Mouse (Mus musculus) layer of hippocampus, postnatal 10 days (tissue): Measurements from ENCODE around the gene Srrm2. TPM values are rescaled to one million over a fixed set of nuclear protein-coding genes. Genes with fewer than 3 reads are reported as not detected.
"Not testable (repeated sequence)": the region's sequence is repeated elsewhere in the genome, so short reads cannot be mapped to it uniquely, and the experiment has no call there.

ENCODE experiments used
- DNase-seq, 2 experiments: peaks; one replicate each; pipeline ENCODE4 v3.0.0; 2021; ENCODE audit warnings: low spot score in 2 of 2
- total RNA-seq, 2 experiments: library from RNA; stranded (reverse); gene quantifications; 2 replicates each; pipeline ENCODE4 v1.2.3; 2021

The Srrm2 gene
- total RNA-seq, 2 experiments from 2014 or later = 516 to 611 TPM

DNA sequence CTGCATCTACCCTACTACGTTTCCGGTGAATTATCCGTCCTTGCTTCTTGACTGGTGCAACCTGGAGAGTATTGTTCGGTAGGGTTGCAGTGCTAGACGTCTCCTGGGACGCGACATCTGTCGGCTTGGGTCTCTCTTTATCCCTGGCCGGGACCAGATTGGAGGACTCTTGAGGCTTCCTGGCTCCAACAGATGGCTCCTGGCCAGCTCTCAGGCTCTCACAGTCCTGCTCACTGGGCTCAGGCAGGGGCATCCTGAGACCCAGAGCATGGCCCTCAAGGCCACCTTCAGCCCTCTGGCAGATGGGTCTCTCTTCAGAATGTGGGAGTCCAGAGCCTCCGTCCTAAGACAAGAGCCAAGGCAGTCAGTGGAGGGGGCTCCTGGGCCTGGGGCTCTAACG, 27.4 kb upstream of the Srrm2 start:
- peak in 1 of 2 experiments; percentile 33 for DNase-seq

GRCm38 (mm10) chr17:23770493-23770892, 19.8 kb upstream of the Srrm2 start:
- DNase-seq = no peak

DNA sequence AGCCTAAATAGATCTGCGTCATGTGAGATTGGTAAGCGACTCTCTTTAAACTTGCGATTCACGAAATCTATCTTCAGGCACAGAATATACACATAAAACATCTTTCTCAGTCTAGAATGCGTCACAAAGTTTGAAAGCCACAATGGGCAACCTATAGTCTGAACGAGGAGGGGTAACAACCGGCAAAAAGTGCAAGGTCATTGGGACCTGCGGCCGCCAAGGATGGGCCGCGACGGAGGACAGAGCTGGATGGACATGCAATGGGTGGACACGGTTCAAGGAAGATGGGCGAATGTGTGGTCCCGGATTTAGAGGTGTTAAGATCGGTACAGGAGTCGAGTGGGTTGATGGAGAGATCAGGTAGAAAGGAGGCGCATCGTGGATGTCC, 19.4 kb upstream of the Srrm2 start:
- no peak for DNase-seq

- peak; percentile 98 to 99 for DNase-seq
Measured at GRCm38 (mm10) chr17:23771284-23772218, 18.8 kb upstream of the Srrm2 start, which contains the start of gene Flywch1. Gene Flywch1 (minus strand): TSS chr17:23771602.

- DNase-seq = not testable (repeated sequence)
Measured at GRCm38 (mm10) chr17:23772219-23772556, 18.1 kb upstream of the Srrm2 start.

DNA sequence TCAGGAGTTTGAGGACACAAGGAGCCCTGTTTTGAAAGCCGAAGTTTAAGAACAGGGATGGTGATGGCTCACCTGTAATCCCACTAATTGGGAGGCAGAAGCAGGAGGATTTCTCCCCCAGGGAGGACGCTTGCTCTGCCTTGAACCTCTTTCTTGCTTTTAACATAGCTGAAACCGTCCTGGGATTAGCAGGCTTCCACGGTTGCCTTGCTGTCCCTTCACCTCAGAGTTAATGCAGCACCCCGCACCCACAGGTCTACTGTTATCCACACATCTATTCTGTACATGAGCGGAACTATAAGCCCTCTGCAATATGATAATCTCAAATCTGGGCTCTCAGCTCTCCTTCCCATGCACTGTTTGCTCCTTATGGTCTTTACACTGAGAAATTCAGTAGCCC, 16.7 kb upstream of the Srrm2 start:
- no peak for DNase-seq

DNA sequence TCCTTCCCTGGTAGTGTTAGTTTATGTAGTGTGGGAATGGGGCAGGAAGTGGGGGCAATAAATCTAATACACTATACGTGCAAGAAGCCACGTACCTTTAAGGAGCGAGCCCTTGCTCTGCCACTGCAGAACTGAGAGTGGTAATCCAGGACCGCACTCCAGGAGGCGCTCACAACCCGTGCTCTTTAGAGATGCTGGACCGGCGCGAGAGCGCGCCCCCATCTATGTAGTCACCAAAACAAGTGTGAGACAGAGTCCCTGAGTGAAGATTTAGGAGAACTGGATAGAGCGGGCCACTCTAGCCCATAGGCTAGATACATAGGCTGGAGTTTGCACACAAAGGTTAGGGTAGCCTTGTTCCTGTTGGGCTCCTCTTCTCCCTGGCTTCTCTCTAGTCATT, 16.2 kb upstream of the Srrm2 start:
- DNase-seq = peak; percentile 73 to 79

DNA sequence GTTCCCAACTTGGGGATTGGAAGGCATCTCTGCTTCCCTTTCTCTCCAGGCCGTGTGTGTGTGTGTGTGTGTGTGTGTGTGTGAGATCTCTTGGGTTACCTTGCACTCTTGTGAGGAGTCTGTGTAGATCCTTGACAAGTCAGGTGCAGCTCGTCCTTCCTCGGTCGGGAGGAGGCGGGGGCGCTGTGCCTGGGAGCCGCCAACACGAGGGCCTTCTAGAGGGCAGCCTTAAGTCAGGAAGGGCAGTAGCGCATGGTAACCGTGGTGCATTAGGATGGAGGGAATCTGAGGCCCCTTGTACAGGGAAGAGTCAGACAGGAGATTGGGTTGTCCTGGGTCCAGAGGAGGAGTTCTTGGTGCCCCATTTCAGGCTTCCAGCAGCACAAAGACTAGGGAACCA, 14.1 kb upstream of the Srrm2 start:
- no peak for DNase-seq

- no peak for DNase-seq
Measured at GRCm38 (mm10) chr17:23777141-23777540, 13.2 kb upstream of the Srrm2 start.

DNA sequence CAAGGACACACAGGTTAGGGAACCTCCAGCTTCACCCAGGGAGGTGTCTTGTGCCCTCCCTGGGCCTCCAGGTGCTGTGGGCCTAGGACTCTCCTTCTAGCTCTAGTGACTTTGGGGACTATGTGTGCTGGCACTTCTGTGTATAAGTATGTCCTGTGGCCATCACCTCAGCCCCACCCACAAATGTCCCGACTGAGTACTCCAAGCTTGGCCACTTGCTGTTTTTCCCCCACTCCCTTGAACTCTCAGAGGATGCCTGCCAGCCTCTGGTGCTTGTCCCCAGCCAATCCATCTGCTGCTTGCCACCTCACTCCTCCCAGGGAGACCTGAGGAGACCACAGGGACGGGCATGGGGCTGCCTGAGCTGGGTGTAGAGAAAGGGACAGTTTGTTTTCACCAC, 11.9 kb upstream of the Srrm2 start:
- no peak for DNase-seq

DNA sequence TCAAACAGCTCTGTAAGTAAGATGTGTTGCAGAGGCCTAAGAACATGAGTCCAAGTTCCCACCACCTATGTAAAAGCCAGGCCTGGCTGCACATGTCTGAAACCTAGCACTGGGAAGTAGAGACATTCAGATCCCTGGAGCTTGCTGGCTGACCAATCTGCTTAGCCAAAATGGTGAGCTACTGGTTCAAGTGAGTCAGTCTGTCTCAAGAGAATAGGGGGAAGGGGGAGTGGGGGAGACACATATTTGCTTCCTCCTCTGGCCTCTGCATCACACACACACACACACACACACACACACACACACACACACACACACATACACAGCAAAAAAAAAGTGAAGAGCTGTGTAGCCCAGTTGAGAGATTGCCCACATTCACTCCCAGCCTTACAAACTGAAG, 7.0 kb upstream of the Srrm2 start:
- DNase-seq = no peak

- DNase-seq = peak; percentile 82 to 89
Measured at GRCm38 (mm10) chr17:23785561-23786471, 4.5 kb upstream of the Srrm2 start, which contains the start of gene Flywch2. Gene Flywch2 (minus strand): TSS chr17:23786081.

DNA sequence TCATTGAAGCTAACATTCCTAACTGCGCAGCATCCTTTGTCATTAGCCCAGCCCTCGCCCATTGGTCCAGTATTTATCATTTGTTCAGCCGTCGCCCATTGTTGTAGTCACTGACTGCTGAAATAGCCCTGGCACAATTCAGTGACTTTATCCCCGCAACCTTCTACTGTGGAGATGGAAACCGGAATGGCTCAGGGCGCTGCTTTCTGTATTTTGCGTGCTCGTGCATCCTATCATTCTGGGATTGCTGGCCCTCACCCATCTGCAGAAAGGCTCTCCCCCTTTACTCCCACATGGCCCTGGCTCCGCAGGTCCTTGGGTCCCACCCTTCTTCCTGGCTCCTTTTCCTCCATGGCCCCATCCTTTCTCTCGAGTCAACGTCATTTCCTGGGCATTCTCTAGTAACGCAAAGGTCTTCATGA, 3.8 kb upstream of the Srrm2 start:
- DNase-seq = peak; percentile 30 to 47

- no peak for DNase-seq
Measured at GRCm38 (mm10) chr17:23788973-23789372, 1.4 kb upstream of the Srrm2 start.

GRCm38 (mm10) chr17:23789749-23790268, 523 bp upstream of the Srrm2 start:
- no peak for DNase-seq

DNA sequence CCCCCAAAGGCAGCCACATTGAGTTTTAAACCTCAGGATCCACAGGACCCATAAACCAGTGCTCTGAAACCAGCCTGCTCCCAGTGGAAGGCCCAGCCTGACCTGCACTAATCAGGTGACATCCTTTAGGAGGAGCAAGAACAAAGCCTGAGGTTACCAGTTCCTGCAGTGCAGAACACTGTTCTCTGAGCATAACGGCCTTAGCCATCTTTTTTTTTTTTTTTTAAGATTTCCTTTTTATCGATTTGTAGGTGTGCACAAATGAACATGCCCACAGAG, 686 bp downstream of the Srrm2 start:
- no peak for DNase-seq

DNA sequence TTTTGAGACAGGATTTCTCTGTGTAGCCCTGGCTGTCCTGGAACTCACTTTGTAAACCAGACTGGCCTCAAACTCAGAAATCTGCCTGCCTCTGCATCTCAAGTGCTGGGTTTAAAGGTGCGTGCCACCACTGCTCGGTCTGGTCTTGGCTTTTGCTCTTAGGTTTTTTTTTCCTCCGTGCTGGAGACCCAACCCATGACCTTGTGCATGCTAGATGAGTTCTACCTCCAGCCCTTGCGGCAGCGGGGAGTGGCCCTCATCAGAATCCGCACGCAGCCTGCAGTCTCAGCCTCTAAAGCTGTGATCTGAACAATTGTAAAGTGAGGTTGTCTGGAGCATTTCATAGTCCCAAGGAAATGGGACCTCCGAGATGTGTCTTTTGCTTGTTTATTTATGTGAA, 5.0 kb downstream of the Srrm2 start:
- no peak for DNase-seq

- DNase-seq = no peak
Measured at GRCm38 (mm10) chr17:23797316-23797715, 7.0 kb downstream of the Srrm2 start.

- no peak for DNase-seq
Measured at GRCm38 (mm10) chr17:23801627-23802026, 11.3 kb downstream of the Srrm2 start.

- DNase-seq = peak; percentile 94 to 95
Measured at GRCm38 (mm10) chr17:23802746-23803365, 12.5 kb downstream of the Srrm2 start.

GRCm38 (mm10) chr17:23803366-23804041, 13.2 kb downstream of the Srrm2 start:
- peak; percentile 71 to 83 for DNase-seq
